Mouse (Mus musculus): ENCODE results near the gene Nrde2.

GRCm38 (mm10) chr12:100159261-100159975 is at the start of gene Nrde2:
- TF ChIP-seq GATA1 (IDR thresholded peaks at IDR 0.05; ENCODE audit: borderline replicate concordance, low read length) (no peak), FLI1 (IDR thresholded peaks at IDR 0.05; ENCODE audit: low read length) (no peak)

Data from megakaryocyte, embryonic 14.5 days (primary cell).